Mouse (Mus musculus) kidney, adult 2 months (tissue): ENCODE measurements around the gene Pfn4.

Source experiments
- CTCF ChIP-seq: fragments of 200-500 bp; conservative IDR thresholded peaks from 2 replicates; pipeline ENCODE4 v1.5.1; 2011; ENCODE audit warnings: low read depth, mild to moderate bottlenecking, control low read depth, low read length, moderate library complexity, mixed read lengths; ENCODE audit not compliant: insufficient read depth, insufficient read length
- POLR2A ChIP-seq: fragments of 200-500 bp; IDR thresholded peaks from one replicate; pipeline ENCODE4 v1.6.1; 2011; ENCODE audit warnings: low read depth, low read length, control low read depth

DNA sequence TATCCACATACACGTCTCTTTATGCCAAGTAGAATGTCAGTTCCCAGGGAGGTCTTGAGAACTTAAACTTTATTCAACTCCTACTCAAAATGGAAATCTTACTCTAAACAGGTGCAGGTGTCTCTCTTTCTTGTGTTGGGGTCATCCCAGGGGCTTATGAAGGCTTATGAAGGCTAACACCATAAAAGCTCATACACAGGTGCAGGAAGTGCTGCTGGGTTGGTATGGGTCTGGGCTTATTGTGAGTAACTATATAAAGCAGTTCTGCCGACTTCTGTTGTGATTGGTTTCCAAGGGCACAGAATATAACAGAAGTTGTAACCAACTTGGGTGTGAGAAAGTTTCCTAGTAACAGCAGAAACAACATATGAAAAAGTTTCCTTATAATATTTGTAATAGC, 15.6 kb downstream of the Pfn4 start:
- TF ChIP-seq POLR2A (no peak), CTCF (no peak)
